Mouse (Mus musculus): Measurements from ENCODE around the gene Adgrb3. TPM values are rescaled to one million over a fixed set of nuclear protein-coding genes. Genes with fewer than 3 reads are reported as not detected.

Gene Adgrb3
- not detected for total RNA-seq (2023)

GRCm38 (mm10) chr1:25828971-25829920, at the start of gene Adgrb3:
Gene Adgrb3, minus strand, starts transcription at chr1:25829707.

